Mouse (Mus musculus) kidney, adult 8-10 months (tissue): ENCODE data around the gene Apol7a.

ENCODE experiments used
- DNase-seq, 2 experiments: peaks; one replicate each; pipeline ENCODE4 v3.0.0; 2022

Gene Apol7a

GRCm38 (mm10) chr15:77369981-77370380 lies 28.9 kb downstream of the Apol7a start:
- DNase-seq = no peak

- DNase-seq = no peak
Measured at GRCm38 (mm10) chr15:77368818-77369320, 30.0 kb downstream of the Apol7a start.

GRCm38 (mm10) chr15:77368148-77368547 lies 30.8 kb downstream of the Apol7a start:
- peak; percentile 94 to 96 for DNase-seq

- DNase-seq = peak; percentile 46 to 48
Measured at GRCm38 (mm10) chr15:77367504-77367903, 31.4 kb downstream of the Apol7a start.

- DNase-seq = peak; percentile 75 to 83
Measured at GRCm38 (mm10) chr15:77366706-77367484, 32.0 kb downstream of the Apol7a start.

GRCm38 (mm10) chr15:77365700-77366570 lies 33.0 kb downstream of the Apol7a start:
- no peak for DNase-seq

GRCm38 (mm10) chr15:77364026-77364425 lies 34.9 kb downstream of the Apol7a start:
- DNase-seq = no peak

GRCm38 (mm10) chr15:77363578-77363977 lies 35.3 kb downstream of the Apol7a start:
- DNase-seq = no peak

GRCm38 (mm10) chr15:77362952-77363351 lies 36.0 kb downstream of the Apol7a start:
- DNase-seq = no peak

- no peak for DNase-seq
Measured at GRCm38 (mm10) chr15:77359905-77360304, 39.0 kb downstream of the Apol7a start.

GRCm38 (mm10) chr15:77359486-77359885 lies 39.4 kb downstream of the Apol7a start:
- peak; percentile 39 to 65 for DNase-seq

GRCm38 (mm10) chr15:77359084-77359483 lies 39.8 kb downstream of the Apol7a start:
- DNase-seq = no peak

GRCm38 (mm10) chr15:77358320-77359040 lies 40.4 kb downstream of the Apol7a start:
- peak; percentile 76 to 83 for DNase-seq

- DNase-seq = no peak
Measured at GRCm38 (mm10) chr15:77356248-77356810, 42.6 kb downstream of the Apol7a start.

GRCm38 (mm10) chr15:77354848-77355551 lies 43.9 kb downstream of the Apol7a start:
- no peak for DNase-seq

GRCm38 (mm10) chr15:77354496-77354847 lies 44.4 kb downstream of the Apol7a start:
- no peak for DNase-seq

GRCm38 (mm10) chr15:77353764-77354163 lies 45.1 kb downstream of the Apol7a start:
- no peak for DNase-seq

GRCm38 (mm10) chr15:77352863-77353262 lies 46.0 kb downstream of the Apol7a start:
- no peak for DNase-seq

- no peak for DNase-seq
Measured at GRCm38 (mm10) chr15:77350117-77350516, 48.8 kb downstream of the Apol7a start.

- no peak for DNase-seq
Measured at GRCm38 (mm10) chr15:77348146-77348545, 50.8 kb downstream of the Apol7a start.

- DNase-seq = no peak
Measured at GRCm38 (mm10) chr15:77344127-77345125, 54.5 kb downstream of the Apol7a start.
